Mouse (Mus musculus): Measurements from ENCODE around the gene Tfam.

DNA sequence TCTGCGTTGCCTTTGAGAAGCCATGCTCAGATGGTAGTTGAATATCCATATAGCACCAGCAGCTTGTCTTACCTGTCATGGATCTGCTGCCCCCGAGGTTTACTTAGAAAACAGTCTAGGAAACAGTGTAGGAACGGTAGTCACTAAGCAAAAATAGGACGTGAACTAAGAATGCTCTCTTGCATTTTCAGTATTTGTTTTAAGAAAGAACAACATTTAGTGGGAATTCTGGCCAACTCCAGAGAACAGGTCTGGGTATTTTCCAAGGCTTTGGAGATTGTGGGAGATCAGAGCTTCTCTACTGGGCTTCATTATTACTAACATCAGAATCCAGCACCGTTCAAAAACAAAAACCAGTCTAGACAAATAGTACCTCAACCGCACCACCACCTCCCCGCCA is 60.9 kb downstream of the Tfam start:
- TF ChIP-seq CTCF (IDR thresholded peaks at IDR 0.05; ENCODE audit: low read depth) = no peak
- no peak for TF ChIP-seq EP300 (IDR thresholded peaks at IDR 0.05; ENCODE audit: low read depth)
